Mouse (Mus musculus) kidney, postnatal 0 days (tissue): ENCODE measurements around the gene Adgrg3. TPM values are rescaled to one million over a fixed set of nuclear protein-coding genes. Genes with fewer than 3 reads are reported as not detected.

ENCODE experiments used
- ATAC-seq: fragments of 200-750 bp; cut with Nextera tagmentation; replicated peaks from 2 replicates; pipeline ENCODE4 v1.8.0; 2017; ENCODE audit warnings: low read depth, moderate number of reproducible peaks, moderate TSS enrichment, moderate library complexity; ENCODE audit not compliant: low FRiP score
- DNase-seq: peaks from one replicate; pipeline ENCODE4 v3.0.0-alpha.2; 2016; ENCODE audit warnings: low spot score
- H3K27ac ChIP-seq: fragments of 300-500 bp; sonication (generic); 2 replicates; pipeline ENCODE4 v1.5.1; 2014; ENCODE audit warnings: mild to moderate bottlenecking
- H3K27me3 ChIP-seq: fragments of 300-500 bp; sonication (generic); 2 replicates; pipeline ENCODE4 v1.6.1; 2014; ENCODE audit warnings: low read length, mixed read lengths; ENCODE audit not compliant: insufficient read depth
- H3K36me3 ChIP-seq: fragments of 300-500 bp; sonication (generic); 2 replicates; pipeline ENCODE4 v1.6.1; 2014; ENCODE audit warnings: low read length, mixed read lengths; ENCODE audit not compliant: insufficient read depth
- H3K4me1 ChIP-seq: fragments of 300-500 bp; sonication (generic); replicated peaks from 2 replicates; pipeline ENCODE4 v1.6.1; 2014; ENCODE audit warnings: antibody characterized with exemption, low read length, mixed read lengths; ENCODE audit not compliant: insufficient read depth
- H3K4me2 ChIP-seq: fragments of 300-500 bp; sonication (generic); 2 replicates; pipeline ENCODE4 v1.6.1; 2014; ENCODE audit warnings: mild to moderate bottlenecking, low read length, moderate library complexity, mixed read lengths
- H3K4me3 ChIP-seq: fragments of 300-500 bp; sonication (generic); replicated peaks from 2 replicates; pipeline ENCODE4 v1.5.1; 2014; ENCODE audit warnings: low read depth, low read length
- H3K9ac ChIP-seq: fragments of 300-500 bp; sonication (generic); 2 replicates; pipeline ENCODE4 v1.6.1; 2014; ENCODE audit warnings: low read depth, low read length
- H3K9me3 ChIP-seq: fragments of 300-500 bp; sonication (generic); replicated peaks from 2 replicates; pipeline ENCODE4 v1.6.1; 2016; ENCODE audit warnings: low read length, inconsistent platforms, mixed read lengths
- CTCF ChIP-seq: IDR thresholded peaks from 2 replicates; pipeline ENCODE4 v1.5.1; 2016; ENCODE audit warnings: antibody characterized with exemption, low read depth, mild to moderate bottlenecking, moderate library complexity
- WGBS: fragments of 180-500 bp; shearing (Covaris S2); extraction: QIAGEN DNeasy Blood & Tissue Kit; methylation state at CpG from one replicate; pipeline ENCODE4 v1.1.7; 2014; 5-methylcytosine and 5-hydroxymethylcytosine counted together
- polyA plus RNA-seq: library from polyadenylated mRNA; unstranded; fragments of >200 nt; fragmentation: Nextera tagmentation; extraction: Ambion mirVana; gene quantifications from 2 replicates; pipeline ENCODE4 v1.2.1, GENCODE M21; 2015

Gene Adgrg3
- 3.7 and 4.4 TPM in 2 replicates for polyA plus RNA-seq

DNA sequence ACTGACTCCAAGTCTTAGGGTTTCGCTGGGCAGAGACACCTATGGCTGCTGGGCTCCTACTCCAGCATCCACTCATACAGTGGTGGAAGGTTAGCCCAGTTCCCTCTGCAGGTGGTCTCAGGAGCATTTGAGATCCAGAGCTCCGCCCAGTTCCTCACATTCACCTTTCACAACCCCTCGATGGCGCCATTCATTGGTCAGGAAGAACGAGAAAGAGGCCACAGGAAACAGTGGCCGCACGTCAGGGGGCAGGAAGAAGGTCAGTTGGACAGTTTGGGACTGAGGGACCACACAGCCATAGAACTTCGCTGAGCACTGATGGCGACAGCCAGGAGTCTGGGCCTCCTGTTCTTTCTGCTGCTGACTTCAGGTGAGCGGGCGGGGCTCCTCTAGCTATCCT lies at the start of gene Adgrg3:
Gene Adgrg3 (plus strand): TSS at position 242 of the 400 bp plus-strand sequence.
- no peaks in the 10 kb centered on the region for H3K27me3 ChIP-seq
- DNase-seq, result no peak
- no peaks in the 10 kb centered on the region for H3K4me1 ChIP-seq
- no peaks in the 10 kb centered on the region for H3K9me3 ChIP-seq
- no peak for TF ChIP-seq CTCF
- no peak within 1 kb of the TSS for H3K4me3 ChIP-seq
- H3K4me2 ChIP-seq, result no peak within 1 kb of the TSS
- ATAC-seq, result no peak
- WGBS, result 69% methylated on average over 11 of the region's 11 CpGs
- no peaks in the 10 kb centered on the region; the same call in 1 of the 2 replicates for H3K36me3 ChIP-seq
- H3K9ac ChIP-seq, result no peak within 1 kb of the TSS
- H3K27ac ChIP-seq, result no peak within 1 kb of the TSS

DNA sequence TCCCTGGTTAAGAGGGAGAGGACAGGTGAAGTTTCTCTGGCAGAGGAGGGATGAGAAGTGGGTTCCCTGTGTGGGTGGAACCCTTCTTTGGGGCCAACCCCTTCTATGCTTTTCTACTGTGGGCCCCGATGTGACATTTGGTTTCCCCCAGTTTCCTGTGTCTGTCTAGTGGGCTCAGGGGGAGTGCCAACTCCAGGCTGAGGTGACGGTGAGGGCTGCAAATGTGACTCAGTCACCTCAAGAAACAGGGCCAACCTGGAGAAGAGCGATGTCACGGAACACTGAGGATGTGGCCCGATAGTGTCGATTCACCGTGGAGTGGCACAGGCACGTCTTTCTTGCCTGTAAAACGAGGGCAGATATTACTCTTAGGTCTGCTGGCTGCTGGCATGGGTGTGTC lies 44.2 kb upstream of the Adgrg3 start:
- Histone ChIP-seq H3K9ac (no peak overlapping the region), H3K4me1 (no peaks in the 10 kb centered on the region), H3K36me3 (no peaks in the 10 kb centered on the region), H3K27ac (0 out of 2 replicates have a peak overlapping the region, but pooled peaks have one; percentile 84), H3K27me3 (no peaks in the 10 kb centered on the region), H3K4me3 (no peak overlapping the region), H3K4me2 (no peak overlapping the region), H3K9me3 (no peaks in the 10 kb centered on the region)
- ATAC-seq (no peak), DNase-seq (no peak)
- WGBS, result 65% methylated on average over 9 of the region's 9 CpGs
- TF ChIP-seq CTCF, result no peak

DNA sequence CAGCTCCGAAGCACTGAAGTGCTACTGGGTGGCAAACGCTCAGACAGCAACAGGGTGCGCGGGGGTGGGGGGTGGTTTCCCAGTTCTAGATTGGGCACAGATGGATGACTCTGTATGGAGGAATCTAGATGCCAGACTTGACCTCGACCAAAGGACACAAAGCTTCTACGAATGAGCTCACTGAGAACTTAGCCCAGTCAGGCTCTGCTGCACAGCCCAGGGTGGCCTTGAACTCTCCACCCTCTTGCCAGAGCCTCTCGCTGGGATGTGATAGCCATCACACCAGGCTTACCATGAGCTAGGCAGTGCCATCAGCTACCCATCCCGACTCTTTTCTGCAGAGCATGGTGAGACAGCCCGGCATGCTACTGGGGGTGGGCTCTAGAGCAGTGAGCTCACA lies 43.7 kb upstream of the Adgrg3 start:
- H3K9me3 ChIP-seq, result no peaks in the 10 kb centered on the region
- H3K27me3 ChIP-seq, result no peaks in the 10 kb centered on the region
- no peaks in the 10 kb centered on the region for H3K36me3 ChIP-seq
- 71% methylated on average over 9 of the region's 9 CpGs for WGBS
- H3K4me1 ChIP-seq, result no peaks in the 10 kb centered on the region
- DNase-seq, result no peak
- peak overlapping the region; percentile 84 for H3K27ac ChIP-seq
- H3K4me3 ChIP-seq, result no peak overlapping the region
- no peak overlapping the region for H3K4me2 ChIP-seq
- ATAC-seq, result peak; percentile 22
- no peak for TF ChIP-seq CTCF
- 0 out of 2 replicates have a peak overlapping the region, but pooled peaks have one; percentile 1 for H3K9ac ChIP-seq

GRCm38 (mm10) chr8:94974467-94975165 lies 42.9 kb upstream of the Adgrg3 start, which contains the start of gene Adgrg1:
Adgrg1 (plus strand) TSS chr8:94974751.
- WGBS, result 42% methylated on average over 7 of the region's 7 CpGs

GRCm38 (mm10) chr8:94976651-94977417 lies 40.7 kb upstream of the Adgrg3 start:
- peak overlapping the region; percentile 45 for H3K4me3 ChIP-seq
- H3K9ac ChIP-seq, result peak overlapping the region; percentile 68
- WGBS, result 15% methylated on average over 17 of the region's 17 CpGs
- TF ChIP-seq CTCF, result no peak
- H3K36me3 ChIP-seq, result no peaks in the 10 kb centered on the region
- peaks cover 5% of the 10 kb centered on the region; the same call in 1 of the 2 replicates for H3K4me1 ChIP-seq
- H3K9me3 ChIP-seq, result no peaks in the 10 kb centered on the region
- H3K27me3 ChIP-seq, result no peaks in the 10 kb centered on the region
- peak overlapping the region; percentile 49 for H3K4me2 ChIP-seq
- H3K27ac ChIP-seq, result peak overlapping the region; percentile 97
- DNase-seq (peak; percentile 68), ATAC-seq (peak; percentile 76)

More at GRCm38 (mm10) chr8:94974467-94975165, 42.9 kb upstream of the Adgrg3 start, which contains the start of gene Adgrg1:
- DNase-seq, result peak; percentile 57
- Histone ChIP-seq H3K4me2 (no peak within 1 kb of the TSS), H3K9ac (0 out of 2 replicates have a peak within 1 kb of the TSS, but pooled peaks have one; percentile 1), H3K36me3 (no peaks in the 10 kb centered on the region), H3K9me3 (no peaks in the 10 kb centered on the region), H3K27ac (peak within 1 kb of the TSS; percentile 84), H3K4me3 (no peak within 1 kb of the TSS), H3K4me1 (no peaks in the 10 kb centered on the region), H3K27me3 (no peaks in the 10 kb centered on the region)
- TF ChIP-seq CTCF, result no peak; the same call in 1 of the 2 replicates
- peak; percentile 62 for ATAC-seq

DNA sequence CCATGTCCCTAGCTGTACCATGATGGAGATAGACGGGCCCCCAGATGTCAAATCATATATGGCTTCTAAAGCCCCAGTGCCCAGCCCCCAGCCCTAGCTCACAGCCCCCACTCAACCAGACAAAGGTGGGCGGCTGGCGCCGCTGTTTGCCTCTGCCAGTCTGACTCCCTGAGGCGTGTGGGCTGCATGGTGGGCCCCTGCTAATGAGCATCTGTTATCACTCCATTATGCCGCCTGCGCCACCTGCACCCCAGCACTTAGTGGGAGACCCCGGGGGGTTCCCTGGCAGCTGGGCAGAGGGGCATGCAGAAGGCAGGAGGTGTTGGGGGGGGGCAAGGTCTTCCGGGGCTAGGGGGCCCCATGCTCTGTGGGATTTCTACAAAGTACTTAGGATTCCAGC lies 39.4 kb upstream of the Adgrg3 start:
- peak overlapping the region; percentile 68 for H3K9ac ChIP-seq
- H3K9me3 ChIP-seq, result no peaks in the 10 kb centered on the region
- TF ChIP-seq CTCF, result no peak
- ATAC-seq (no peak), DNase-seq (no peak)
- WGBS, result 49% methylated on average over 9 of the region's 9 CpGs
- H3K4me2 ChIP-seq, result peak overlapping the region; percentile 49
- no peaks in the 10 kb centered on the region for H3K36me3 ChIP-seq
- H3K27ac ChIP-seq, result peak overlapping the region; percentile 97
- no peaks in the 10 kb centered on the region for H3K27me3 ChIP-seq
- H3K4me1 ChIP-seq, result peaks cover 10% of the 10 kb centered on the region; the same call in 1 of the 2 replicates
- peak overlapping the region; percentile 45 for H3K4me3 ChIP-seq
